Mouse (Mus musculus): Measurements from ENCODE around the gene Drosha.
"Not testable (repeated sequence)": the region's sequence is repeated elsewhere in the genome, so short reads cannot be mapped to it uniquely, and the experiment has no call there.

The Drosha gene

GRCm38 (mm10) chr15:12885361-12885760, 60.7 kb downstream of the Drosha start:
- DNase-seq (ENCODE audit: low spot score) = no peak

GRCm38 (mm10) chr15:12887206-12887605, 62.6 kb downstream of the Drosha start:
- DNase-seq (ENCODE audit: low spot score) = no peak

- DNase-seq (ENCODE audit: low spot score) = no peak
Measured at GRCm38 (mm10) chr15:12888312-12888711, 63.7 kb downstream of the Drosha start.

- DNase-seq (ENCODE audit: low spot score) = no peak
Measured at GRCm38 (mm10) chr15:12889909-12890308, 65.3 kb downstream of the Drosha start.

- no peak for DNase-seq (ENCODE audit: low spot score)
Measured at GRCm38 (mm10) chr15:12895426-12895825, 70.8 kb downstream of the Drosha start.

- no peak for DNase-seq (ENCODE audit: low spot score)
Measured at GRCm38 (mm10) chr15:12896022-12897009, 71.7 kb downstream of the Drosha start.

- no peak for DNase-seq (ENCODE audit: low spot score)
Measured at GRCm38 (mm10) chr15:12897831-12898230, 73.2 kb downstream of the Drosha start.

GRCm38 (mm10) chr15:12900428-12901196, 76.0 kb downstream of the Drosha start:
- DNase-seq (ENCODE audit: low spot score) = no peak

GRCm38 (mm10) chr15:12901197-12901570, 76.6 kb downstream of the Drosha start:
- DNase-seq (ENCODE audit: low spot score) = no peak

GRCm38 (mm10) chr15:12904442-12904841, 79.8 kb downstream of the Drosha start:
- DNase-seq (ENCODE audit: low spot score) = no peak

GRCm38 (mm10) chr15:12907962-12908719, 83.5 kb downstream of the Drosha start:
- no peak for DNase-seq (ENCODE audit: low spot score)

GRCm38 (mm10) chr15:12908720-12909028, 84.1 kb downstream of the Drosha start:
- DNase-seq (ENCODE audit: low spot score) = no peak

GRCm38 (mm10) chr15:12909171-12909570, 84.6 kb downstream of the Drosha start:
- DNase-seq (ENCODE audit: low spot score) = no peak

- DNase-seq (ENCODE audit: low spot score) = no peak
Measured at GRCm38 (mm10) chr15:12911082-12911481, 86.5 kb downstream of the Drosha start.

- no peak for DNase-seq (ENCODE audit: low spot score)
Measured at GRCm38 (mm10) chr15:12916314-12916815, 91.8 kb downstream of the Drosha start.

- not testable (repeated sequence) for DNase-seq (ENCODE audit: low spot score)
Measured at GRCm38 (mm10) chr15:12919326-12919966, 94.8 kb downstream of the Drosha start.

- DNase-seq (ENCODE audit: low spot score) = no peak
Measured at GRCm38 (mm10) chr15:12919967-12920870, 95.6 kb downstream of the Drosha start.

GRCm38 (mm10) chr15:12921901-12922300, 97.3 kb downstream of the Drosha start:
- no peak for DNase-seq (ENCODE audit: low spot score)

- DNase-seq (ENCODE audit: low spot score) = no peak
Measured at GRCm38 (mm10) chr15:12923826-12924225, 99.2 kb downstream of the Drosha start.

GRCm38 (mm10) chr15:12931481-12931880, 106.9 kb downstream of the Drosha start:
- DNase-seq (ENCODE audit: low spot score) = no peak

Measured in ovary, postnatal 36 days (tissue).